Mouse (Mus musculus) testis, adult 2 months (tissue): ENCODE measurements around the gene Arhgef39.

Experiments
- CTCF ChIP-seq: fragments of 200-500 bp; IDR thresholded peaks from 2 replicates; pipeline ENCODE4 v1.5.1; 2012; ENCODE audit warnings: low read depth, mild to moderate bottlenecking, inconsistent platforms, low read length, moderate library complexity; ENCODE audit not compliant: control insufficient read depth, insufficient read depth, insufficient replicate concordance
- POLR2A ChIP-seq: fragments of 200-500 bp; IDR thresholded peaks from 2 replicates; pipeline ENCODE4 v1.6.1; 2012; ENCODE audit warnings: low read depth, mild to moderate bottlenecking, inconsistent platforms, low read length, moderate library complexity; ENCODE audit not compliant: control insufficient read depth

GRCm38 (mm10) chr4:43478906-43479832 is 20.3 kb downstream of the Arhgef39 start:
- no peak for TF ChIP-seq POLR2A
- peak; percentile 21; the same call in 1 of the 2 replicates for TF ChIP-seq CTCF
